Comparison of ENCODE assay signal across 14 mouse cellular contexts in the genomic region with DNA sequence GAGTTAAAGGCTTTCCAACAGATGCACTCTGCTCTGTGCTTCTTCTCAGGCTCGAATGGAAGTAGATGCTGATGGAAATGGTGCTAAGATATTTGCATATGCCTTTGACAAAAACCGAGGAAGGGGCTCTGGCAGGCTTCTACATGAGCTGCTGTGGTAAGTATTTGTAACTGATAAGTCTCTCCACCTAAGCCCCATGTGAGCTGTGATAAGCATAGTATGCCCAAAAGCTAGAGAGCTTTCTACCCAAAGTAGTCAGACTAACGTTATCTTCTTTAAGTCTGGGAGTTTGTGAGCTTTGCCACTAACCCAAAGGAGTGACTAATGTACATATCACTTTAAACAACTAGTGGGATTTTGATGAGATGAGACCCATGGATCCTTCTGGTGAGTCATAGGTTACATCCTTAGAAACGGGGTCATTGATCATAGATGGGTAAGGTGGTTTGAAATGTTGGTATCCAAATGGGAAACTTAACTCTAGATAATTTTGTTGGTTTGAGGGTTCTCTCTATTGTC.
"Had no signal": no experiment of that assay in that cellular context is flagged by ENCODE, and none has a peak within 500 bp of the region (broad histone marks: within the 10 kb centered on the region; RNA-seq: fewer than 3 reads in every experiment).

No protein-coding gene starts in this region.

- ATAC-seq: intestine, embryonic 16.5 days had no signal

- H3K4me3 ChIP-seq: kidney, embryonic 15.5 days; limb, embryonic 12.5 days; lung, embryonic 15.5 days; midbrain, embryonic 10.5 days; neural tube, embryonic 12.5 days; stomach, embryonic 15.5 days had no signal

- H3K27ac ChIP-seq: kidney, embryonic 15.5 days; limb, embryonic 12.5 days; lung, embryonic 15.5 days; midbrain, embryonic 10.5 days; neural tube, embryonic 12.5 days; stomach, embryonic 15.5 days had no signal

- DNase-seq: kidney, adult 2 months; kidney, postnatal 25 days; midbrain, embryonic 14.5 days; retina, postnatal 1 day; right cerebral cortex, postnatal 14 days; thymus, adult 2 months; thymus, postnatal 25 days had no signal

- H3K4me2 ChIP-seq: kidney, embryonic 15.5 days; limb, embryonic 12.5 days; lung, embryonic 15.5 days; neural tube, embryonic 12.5 days; stomach, embryonic 15.5 days had no signal

- H3K9me3 ChIP-seq: kidney, embryonic 15.5 days; limb, embryonic 12.5 days; lung, embryonic 15.5 days; midbrain, embryonic 10.5 days; neural tube, embryonic 12.5 days; stomach, embryonic 15.5 days had no signal

- H3K9ac ChIP-seq: kidney, embryonic 15.5 days; limb, embryonic 12.5 days; lung, embryonic 15.5 days; neural tube, embryonic 12.5 days; stomach, embryonic 15.5 days had no signal

- H3K27me3 ChIP-seq: kidney, embryonic 15.5 days; limb, embryonic 12.5 days; lung, embryonic 15.5 days; neural tube, embryonic 12.5 days; stomach, embryonic 15.5 days had no signal
